Mouse (Mus musculus) hematopoietic multipotent progenitor cell, adult 10-12 weeks (in vitro differentiated cells): Measurements from ENCODE around the gene Gabra1. TPM values are rescaled to one million over a fixed set of nuclear protein-coding genes. Genes with fewer than 3 reads are reported as not detected.

Source experiments
- polyA plus RNA-seq: library from polyadenylated mRNA; stranded (reverse); fragments of >175 nt; gene quantifications from 2 replicates; pipeline ENCODE4 v1.2.3, GENCODE M21; 2012; ENCODE audit warnings: low replicate concordance

Gene Gabra1
- 0.05 TPM in 1 of 2 replicates, not detected in the other for polyA plus RNA-seq

DNA sequence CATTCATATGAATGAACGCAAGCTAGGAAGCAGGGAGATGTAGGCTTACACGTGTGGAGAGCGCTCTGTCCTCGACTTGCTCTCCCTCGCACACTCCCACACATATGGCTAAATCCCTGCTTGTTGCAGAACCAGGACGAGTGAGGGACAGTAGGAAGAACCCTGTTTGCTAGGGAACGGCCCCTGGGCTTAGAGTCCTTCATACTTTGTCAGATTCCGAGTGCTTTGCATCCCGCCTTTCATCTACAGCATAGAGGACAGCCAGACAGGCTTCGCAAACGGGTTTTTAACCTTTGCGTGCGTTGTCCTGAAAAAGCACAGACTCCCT lies at the start of gene Gabra1:
Gabra1 (minus strand) TSS at position 106 of the 328 bp plus-strand sequence.

Other genes starting within 250 kb of the Gabra1 start
- 0.11 TPM in 1 of 2 replicates, not detected in the other for gene Gabrg2, start 182.1 kb downstream of the Gabra1 start, polyA plus RNA-seq
- not detected in 2 replicates for gene Gabra6, start 138.1 kb upstream of the Gabra1 start, polyA plus RNA-seq
- gene Gabrb2, start 236.8 kb upstream of the Gabra1 start, polyA plus RNA-seq, result not detected in 2 replicates